Mouse (Mus musculus) thymus, adult 2 months (tissue): ENCODE measurements around the gene Fahd2a. TPM values are rescaled to one million over a fixed set of nuclear protein-coding genes. Genes with fewer than 3 reads are reported as not detected.
A peak's percentile ranks its signal among the peaks of the same experiment; 100 is the strongest.

Experiments
- DNase-seq: peaks from one replicate; pipeline ENCODE4 v3.0.0; 2021
- H3K27ac ChIP-seq: fragments of 200-500 bp; 2 replicates; pipeline ENCODE4 v1.5.1; 2012; ENCODE audit warnings: low read length, control low read depth; ENCODE audit not compliant: control insufficient read depth, insufficient read depth
- H3K27me3 ChIP-seq: fragments of 200-500 bp; 2 replicates; pipeline ENCODE4 v1.6.1; 2012; ENCODE audit warnings: mild to moderate bottlenecking, low read length, moderate library complexity, mixed read lengths; ENCODE audit not compliant: control insufficient read depth, insufficient read depth
- H3K36me3 ChIP-seq: fragments of 200-500 bp; 2 replicates; pipeline ENCODE4 v1.6.1; 2012; ENCODE audit warnings: mild to moderate bottlenecking, low read length, moderate library complexity; ENCODE audit not compliant: control insufficient read depth, insufficient read depth
- H3K4me1 ChIP-seq: fragments of 200-500 bp; replicated peaks from 2 replicates; pipeline ENCODE4 v1.6.1; 2012; ENCODE audit warnings: low read length; ENCODE audit not compliant: control insufficient read depth, insufficient read depth
- H3K4me3 ChIP-seq: fragments of 200-500 bp; 2 replicates; pipeline ENCODE4 v1.5.1; 2012; ENCODE audit warnings: mild to moderate bottlenecking, low read length, control low read depth, moderate library complexity; ENCODE audit not compliant: control insufficient read depth, insufficient read depth
- CTCF ChIP-seq: fragments of 200-500 bp; IDR thresholded peaks from 2 replicates; pipeline ENCODE4 v1.5.1; 2012; ENCODE audit warnings: mild to moderate bottlenecking, control low read depth, low read length, moderate library complexity, borderline replicate concordance; ENCODE audit not compliant: control insufficient read depth, poor library complexity, insufficient read depth; ENCODE audit errors: extremely low read depth
- POLR2A ChIP-seq: fragments of 200-500 bp; IDR thresholded peaks from 2 replicates; pipeline ENCODE4 v1.6.1; 2012; ENCODE audit warnings: mild to moderate bottlenecking, low read length, control low read depth, moderate library complexity; ENCODE audit not compliant: control insufficient read depth, poor library complexity, insufficient read depth; ENCODE audit errors: extremely low read depth
- WGBS: fragments of 180-500 bp; shearing (Covaris S2); methylation state at CpG from one replicate; pipeline ENCODE4 v1.1.7; 2018; 5-methylcytosine and 5-hydroxymethylcytosine counted together
- polyA plus RNA-seq: library from polyadenylated mRNA; depleted of rRNA; stranded (reverse); fragments of >200 nt; gene quantifications from 2 replicates; pipeline ENCODE4 v1.2.3, GENCODE M21; 2012

Fahd2a gene
- polyA plus RNA-seq, 1 experiment = 17.0 TPM

DNA sequence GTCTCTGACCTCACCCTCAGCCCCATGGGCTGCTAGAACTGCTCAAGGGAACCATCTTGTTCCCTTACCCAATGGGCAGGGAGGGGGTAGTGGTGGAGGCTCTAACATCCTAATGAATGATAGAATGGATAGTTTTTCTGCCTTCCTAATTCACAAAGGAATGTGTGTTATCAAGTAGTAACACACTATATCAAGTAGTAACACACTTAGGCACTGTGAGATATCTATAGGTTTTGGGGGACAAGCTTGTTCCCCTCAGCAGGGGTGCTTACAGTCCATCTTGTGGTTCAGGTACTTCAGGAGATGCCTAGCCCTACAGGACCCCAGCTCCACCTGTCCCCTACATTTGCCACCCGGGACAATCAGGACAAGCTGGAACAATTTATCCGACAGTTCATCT is 8.8 kb downstream of the Fahd2a start:
- H3K27ac ChIP-seq = no peak overlapping the region
- TF ChIP-seq CTCF = no peak
- TF ChIP-seq POLR2A = no peak
- no peaks in the 10 kb centered on the region for H3K36me3 ChIP-seq

DNA sequence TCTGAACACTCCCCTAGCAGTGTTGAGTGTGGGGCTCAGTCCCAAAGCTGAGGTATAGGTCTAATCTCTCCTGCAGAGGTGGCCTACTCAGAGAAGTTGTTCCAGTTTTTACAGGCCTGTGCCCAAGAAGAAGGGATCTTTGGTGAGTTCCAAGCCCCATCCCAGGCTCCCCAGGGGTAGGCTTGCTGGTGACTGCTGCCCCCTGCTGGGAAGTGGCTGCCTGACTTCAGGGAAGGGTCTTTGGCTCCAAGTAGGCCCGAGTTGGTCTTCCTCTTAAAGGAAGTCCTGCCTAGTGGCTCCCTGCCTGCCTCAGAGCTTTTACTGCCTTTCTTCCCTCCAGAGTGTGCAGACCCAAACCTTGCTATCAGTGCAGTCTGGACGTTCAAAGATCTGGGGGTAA is 9.2 kb downstream of the Fahd2a start:
- H3K27ac ChIP-seq = no peak overlapping the region
- no peaks in the 10 kb centered on the region for H3K36me3 ChIP-seq
- H3K4me3 ChIP-seq = no peak overlapping the region
- 40% methylated on average over 2 of the region's 2 CpGs for WGBS
- no peaks in the 10 kb centered on the region for H3K4me1 ChIP-seq
- peak; percentile 48 for DNase-seq
- no peaks in the 10 kb centered on the region for H3K27me3 ChIP-seq
- no peak; the same call in 1 of the 2 replicates for TF ChIP-seq CTCF
- no peak for TF ChIP-seq POLR2A

More for the DNA sequence above, 8.8 kb downstream of the Fahd2a start:
- H3K27me3 ChIP-seq = no peaks in the 10 kb centered on the region
- no peaks in the 10 kb centered on the region for H3K4me1 ChIP-seq
- H3K4me3 ChIP-seq = no peak overlapping the region
- 97% methylated on average over 2 of the region's 2 CpGs for WGBS
- DNase-seq = no peak

DNA sequence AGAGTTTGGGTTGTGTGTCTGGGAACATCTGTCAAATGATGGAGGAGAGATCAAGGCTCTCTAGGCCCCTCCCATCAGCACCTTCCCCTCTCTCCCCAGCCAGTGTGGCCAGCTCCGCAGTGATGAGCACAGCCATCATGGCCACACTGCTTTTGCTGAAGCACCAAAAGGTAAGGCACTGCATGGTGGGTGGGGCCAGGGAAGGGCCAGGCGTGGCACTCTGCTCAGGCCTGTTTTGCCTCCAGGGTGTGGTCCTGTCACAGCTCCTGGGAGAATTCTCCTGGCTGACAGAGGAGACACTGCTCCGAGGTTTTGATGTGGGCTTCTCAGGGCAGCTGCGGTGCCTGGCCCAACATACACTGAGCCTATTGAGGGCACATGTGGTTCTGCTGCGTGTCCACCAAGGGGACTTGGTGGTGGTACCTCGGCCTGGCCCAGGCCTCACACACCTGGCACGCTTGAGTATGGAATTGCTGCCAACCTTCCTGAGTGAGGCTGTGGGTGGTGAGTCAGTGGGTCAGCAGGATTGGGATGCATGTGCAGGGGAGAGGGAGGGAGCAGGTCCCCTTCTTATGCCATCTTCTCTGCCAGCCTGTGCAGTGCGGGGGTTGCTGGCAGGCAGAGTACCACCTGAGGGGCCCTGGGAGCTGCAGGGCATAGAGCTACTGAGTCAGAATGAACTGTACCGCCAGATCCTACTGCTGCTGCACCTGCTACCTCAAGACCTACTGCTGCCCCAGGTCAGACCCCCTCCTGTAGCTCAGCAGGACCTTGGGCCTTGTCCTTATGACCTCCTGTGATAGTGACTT is 10.7 kb downstream of the Fahd2a start:
- no peak for TF ChIP-seq POLR2A
- no peak for TF ChIP-seq CTCF
- DNase-seq = no peak
- H3K4me1 ChIP-seq = no peaks in the 10 kb centered on the region
- H3K36me3 ChIP-seq = no peaks in the 10 kb centered on the region
- H3K27ac ChIP-seq = no peak overlapping the region
- 94% methylated on average over 9 of the region's 9 CpGs for WGBS
- H3K4me3 ChIP-seq = no peak overlapping the region
- no peaks in the 10 kb centered on the region for H3K27me3 ChIP-seq

DNA sequence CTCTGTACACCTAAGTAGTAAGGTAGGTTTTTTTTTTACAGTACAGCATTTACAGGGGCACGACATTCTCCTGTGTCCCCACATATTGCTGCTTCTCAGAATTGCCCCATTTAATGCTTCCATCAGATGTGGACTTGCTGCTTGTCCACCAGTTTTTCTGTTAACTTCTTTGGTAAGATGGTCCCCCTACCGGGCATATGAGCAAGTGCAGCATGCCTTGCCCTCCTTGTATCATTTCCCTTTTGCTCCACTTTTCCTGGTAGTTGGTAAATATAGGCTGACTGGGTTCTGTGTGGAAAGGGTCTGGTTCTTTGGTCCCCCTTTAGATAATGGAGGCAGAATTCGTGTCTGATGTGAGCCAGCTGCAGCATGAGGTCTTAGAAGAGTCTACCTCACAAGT is 14.1 kb downstream of the Fahd2a start:
- H3K4me1 ChIP-seq = no peaks in the 10 kb centered on the region
- H3K27ac ChIP-seq = no peak overlapping the region
- H3K4me3 ChIP-seq = no peak overlapping the region
- H3K27me3 ChIP-seq = no peaks in the 10 kb centered on the region
- TF ChIP-seq POLR2A (no peak), CTCF (no peak)
- no peaks in the 10 kb centered on the region for H3K36me3 ChIP-seq
- WGBS = 14% methylated on average over 3 of the region's 3 CpGs
- peak; percentile 16 for DNase-seq

DNA sequence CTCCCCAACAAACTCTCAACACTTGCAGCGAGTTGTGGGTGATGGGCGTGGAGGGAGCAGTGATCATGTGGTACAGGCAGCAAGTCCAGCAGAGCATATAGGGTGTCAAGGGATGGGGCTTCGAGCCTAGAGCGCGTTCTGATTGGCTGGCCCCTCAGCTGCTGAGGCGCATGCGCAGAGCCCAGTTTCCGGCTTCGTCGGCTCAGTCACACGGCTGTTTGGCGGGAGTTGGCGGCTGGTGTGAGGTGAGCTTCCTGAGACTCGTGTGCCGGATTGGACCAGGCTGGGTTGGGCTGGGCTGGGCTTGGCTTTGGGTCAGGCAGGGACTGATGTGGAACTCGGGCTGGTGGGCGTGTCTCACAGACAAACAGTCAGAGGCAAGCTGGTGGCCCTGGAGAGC is 19.4 kb downstream of the Fahd2a start, which contains the start of gene Gpat2:
Gpat2 (plus strand) TSS at position 223 of the 400 bp plus-strand sequence.
- Histone ChIP-seq H3K27ac (no peak within 1 kb of the TSS), H3K36me3 (no peaks in the 10 kb centered on the region), H3K4me1 (no peaks in the 10 kb centered on the region), H3K27me3 (no peaks in the 10 kb centered on the region), H3K4me3 (no peak within 1 kb of the TSS)
- 93% methylated on average over 17 of the region's 17 CpGs for WGBS
- TF ChIP-seq POLR2A = no peak
- no peak for TF ChIP-seq CTCF
- DNase-seq = no peak

DNA sequence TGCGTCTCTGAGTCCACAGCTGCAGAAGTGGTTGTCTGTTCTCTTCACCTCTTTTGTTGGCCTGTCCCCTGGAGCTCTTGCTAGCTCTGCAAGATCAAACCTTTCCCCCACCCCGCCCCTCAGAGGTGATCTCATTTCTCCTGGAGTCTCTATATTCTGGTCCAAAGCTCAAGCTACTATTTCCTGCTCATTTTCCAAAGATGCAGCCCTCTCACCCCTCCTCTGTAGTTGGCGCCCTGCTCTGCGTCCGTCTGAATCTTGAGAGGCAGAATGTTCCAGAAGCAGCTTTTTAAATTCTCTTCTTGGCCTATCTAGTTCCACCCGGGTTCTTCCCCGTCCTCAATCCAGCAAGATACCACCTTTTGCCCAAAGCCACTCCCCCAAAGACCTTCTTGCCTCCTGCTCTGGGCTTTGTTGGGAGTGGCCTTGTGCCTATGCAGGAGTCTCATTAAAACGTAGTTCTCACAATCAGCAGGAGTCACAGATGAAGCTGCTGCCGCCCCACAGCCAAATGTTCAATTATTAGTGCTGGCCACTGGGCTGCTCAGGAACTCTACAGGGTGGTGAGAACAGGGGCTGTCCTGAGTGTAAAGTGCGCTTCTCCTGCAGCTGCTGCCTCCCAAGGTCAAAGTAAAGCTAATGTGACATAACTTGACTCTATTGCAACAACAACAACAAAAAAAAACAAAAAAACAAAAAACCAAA is 25.9 kb downstream of the Fahd2a start:
- Histone ChIP-seq H3K27ac (no peak overlapping the region), H3K27me3 (no peaks in the 10 kb centered on the region), H3K4me3 (no peak overlapping the region), H3K36me3 (no peaks in the 10 kb centered on the region), H3K4me1 (no peaks in the 10 kb centered on the region)
- WGBS = 70% methylated on average over 10 of the region's 10 CpGs
- no peak for DNase-seq
- TF ChIP-seq POLR2A (no peak), CTCF (no peak)

DNA sequence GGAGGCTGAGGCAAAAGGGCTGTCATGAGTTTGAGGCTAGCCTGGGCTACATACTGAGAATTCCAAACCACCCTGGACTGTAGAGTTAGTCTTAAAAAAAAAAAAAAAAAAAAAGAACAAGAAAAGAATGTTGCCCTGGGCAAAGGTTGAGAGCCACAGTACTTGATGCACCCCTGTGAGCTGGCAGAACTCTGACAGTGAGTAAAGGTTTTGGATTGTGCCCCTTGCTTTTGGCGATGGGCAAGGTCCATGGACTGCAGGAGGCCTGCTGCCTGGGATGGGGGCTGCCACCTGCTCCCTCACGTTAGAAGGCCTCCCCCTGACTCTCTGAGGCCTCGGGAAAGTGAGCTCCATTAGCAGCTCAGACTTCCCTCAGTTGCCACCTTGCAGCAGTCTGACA is 27.7 kb downstream of the Fahd2a start:
- Histone ChIP-seq H3K36me3 (no peaks in the 10 kb centered on the region), H3K27ac (no peak overlapping the region), H3K4me3 (no peak overlapping the region), H3K4me1 (no peaks in the 10 kb centered on the region), H3K27me3 (no peaks in the 10 kb centered on the region)
- TF ChIP-seq POLR2A = no peak
- TF ChIP-seq CTCF = no peak
- DNase-seq = no peak
- WGBS = 65% methylated on average over 3 of the region's 3 CpGs
